Mouse (Mus musculus) liver, adult 2 months (tissue): Measurements from ENCODE around the gene Fbxl13.

Source experiments
- CTCF ChIP-seq: fragments of 200-500 bp; IDR thresholded peaks from 2 replicates; pipeline ENCODE4 v1.5.1; 2011; ENCODE audit warnings: low read depth, low read length, control low read depth
- POLR2A ChIP-seq: fragments of 200-500 bp; IDR thresholded peaks from 2 replicates; pipeline ENCODE4 v1.6.1; 2011; ENCODE audit warnings: low read length, control low read depth; ENCODE audit not compliant: insufficient read depth; ENCODE audit errors: extremely low read depth

- TF ChIP-seq POLR2A (no peak), CTCF (peak; percentile 89)
Observed at GRCm38 (mm10) chr5:21658623-21659395, 13.4 kb upstream of the Fbxl13 start.
